Mouse (Mus musculus) layer of hippocampus, postnatal 10 days (tissue): Measurements from ENCODE around the gene Evl. TPM values are rescaled to one million over a fixed set of nuclear protein-coding genes. Genes with fewer than 3 reads are reported as not detected.
"Not testable (repeated sequence)": the region's sequence is repeated elsewhere in the genome, so short reads cannot be mapped to it uniquely, and the experiment has no call there.

Experiments
- DNase-seq, 2 experiments: peaks; one replicate each; pipeline ENCODE4 v3.0.0; 2021; ENCODE audit warnings: low spot score in 2 of 2
- long read RNA-seq: library from polyadenylated mRNA; stranded (forward); transcript quantifications from one replicate; pipeline ENCODE4 v2.0.0, GENCODE M21; 2023
- total RNA-seq, 2 experiments: library from RNA; stranded (reverse); gene quantifications; 2 replicates each; pipeline ENCODE4 v1.2.3; 2021

Evl gene
- 100 to 1,000 TPM; 312 to 327 TPM for total RNA-seq
- long read RNA-seq, transcript Evl-201 (14 exons, 2,180 nt), result minor isoform, 22 of 236 reads
- long read RNA-seq, transcript Evl-202 (13 exons, 2,121 nt), result major isoform, 145 of 236 reads
- long read RNA-seq, partial matches to known transcripts, result 42 of 236 reads
- long read RNA-seq, other reads (novel, unspliced or antisense), result 24 of 236 reads

DNA sequence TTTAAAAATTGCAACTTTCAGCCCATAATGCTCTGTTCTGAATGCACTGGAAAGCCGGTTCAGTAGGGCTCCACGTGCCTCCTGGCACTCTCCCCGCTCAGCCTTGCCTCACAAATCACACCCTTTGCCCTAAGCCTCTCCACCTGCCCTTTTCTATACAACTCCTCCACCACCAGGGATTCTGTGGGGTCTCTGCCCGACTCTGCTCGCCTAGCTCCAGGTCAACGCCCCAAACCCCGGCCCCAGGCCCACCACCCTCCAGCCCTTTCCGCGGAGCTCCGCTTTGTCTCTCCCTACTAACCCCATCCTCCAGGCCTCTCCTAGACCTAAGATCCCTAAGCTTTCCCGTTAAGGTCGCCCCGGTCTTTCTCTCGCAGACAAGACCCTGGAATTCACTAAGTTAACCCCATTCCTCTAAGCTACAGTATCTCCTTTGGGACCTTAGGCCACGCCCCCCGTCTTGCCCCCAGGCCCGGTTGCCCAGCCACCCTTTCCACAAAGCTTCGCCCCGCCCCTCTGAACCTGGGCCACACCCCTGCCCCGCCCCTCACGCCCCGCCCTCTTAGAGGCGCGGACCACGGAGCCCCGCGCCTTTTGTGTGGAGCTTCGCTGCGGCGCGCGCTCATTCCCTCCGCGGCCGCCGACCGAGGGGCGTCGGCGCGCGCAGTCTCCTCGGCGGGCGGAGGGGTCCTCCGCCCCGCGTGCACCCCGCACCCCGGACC is at the start of gene Evl:
Evl (plus strand) TSS at position 601 of the 722 bp plus-strand sequence.
- peak; percentile 80 to 90 for DNase-seq

DNA sequence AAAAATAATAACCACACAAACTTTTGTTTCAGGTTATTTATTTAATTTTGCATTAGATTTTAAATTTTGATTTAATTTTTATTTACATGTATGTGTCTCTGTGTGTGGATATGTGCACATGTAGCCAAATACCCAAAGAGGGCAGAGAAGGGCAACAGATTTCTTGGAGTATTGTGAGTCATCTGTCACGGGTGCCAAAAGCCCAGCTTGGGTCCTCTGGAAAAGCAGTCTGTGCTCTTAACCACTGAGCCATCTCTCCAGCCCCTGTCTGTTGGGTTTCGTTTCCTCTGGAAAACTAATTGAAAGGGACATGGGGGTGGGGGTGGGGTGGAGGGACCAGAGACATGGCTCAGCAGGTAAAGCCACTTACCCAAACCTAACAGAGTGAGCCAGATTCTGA is 48.7 kb upstream of the Evl start:
- DNase-seq, result no peak

DNA sequence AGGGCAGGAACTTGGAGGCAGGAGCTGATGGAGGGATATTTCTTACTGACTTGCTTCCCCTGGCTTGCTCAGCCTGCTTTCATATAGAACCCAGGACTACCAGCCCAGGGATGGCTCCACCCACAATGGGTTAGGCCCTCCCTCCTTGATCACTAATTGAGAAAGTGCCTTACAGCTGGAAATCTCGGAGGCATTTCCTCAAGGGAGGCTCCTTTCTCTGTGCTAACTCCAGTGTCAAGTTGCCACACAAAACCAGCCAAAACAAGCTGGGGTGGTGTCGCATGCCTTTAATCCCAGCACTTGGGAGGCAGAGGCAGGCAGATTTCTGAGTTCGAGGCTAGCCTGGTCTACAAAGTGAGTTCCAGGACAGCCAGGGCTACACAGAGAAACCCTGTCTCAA is 47.5 kb upstream of the Evl start:
- DNase-seq, result not testable (repeated sequence)

DNA sequence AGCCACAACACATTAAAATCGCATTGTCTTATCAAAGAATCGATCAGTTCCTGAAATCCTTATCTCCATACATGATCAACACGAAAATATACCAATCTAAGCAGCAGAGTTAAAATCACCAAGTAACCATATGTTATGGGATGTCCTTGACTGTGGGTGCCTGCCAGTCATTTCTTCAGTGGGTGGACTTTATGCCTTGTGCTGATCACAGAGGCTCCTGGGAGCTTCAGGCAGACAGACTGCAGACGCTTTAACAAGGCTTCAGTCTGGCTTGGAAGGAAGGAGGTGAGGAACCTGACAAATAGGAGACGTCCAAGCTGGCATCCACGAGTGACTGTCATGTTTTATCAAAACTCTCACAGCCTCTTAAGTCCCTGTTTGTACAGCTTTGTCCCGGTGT is 43.9 kb upstream of the Evl start:
- no peak for DNase-seq

DNA sequence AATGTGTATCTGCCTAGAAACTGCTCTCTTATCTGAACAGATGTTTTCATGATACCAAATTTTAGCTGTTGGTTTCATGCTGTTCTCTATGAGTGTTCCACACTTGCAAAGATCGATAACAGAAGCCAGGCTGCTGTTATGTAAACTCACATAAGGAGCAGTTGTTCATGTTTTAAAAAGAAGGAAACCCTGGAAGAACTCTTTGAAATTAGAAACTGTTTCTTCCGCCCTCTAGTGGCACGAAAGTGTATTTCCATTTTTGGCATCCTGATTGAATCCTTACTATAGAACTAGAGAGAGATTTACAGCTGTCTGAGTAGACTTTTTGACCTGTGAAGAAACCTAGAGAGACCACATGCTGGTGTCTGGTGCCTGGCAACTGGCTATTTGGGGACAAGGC is 43.5 kb upstream of the Evl start:
- DNase-seq, result peak; percentile 30 to 49

DNA sequence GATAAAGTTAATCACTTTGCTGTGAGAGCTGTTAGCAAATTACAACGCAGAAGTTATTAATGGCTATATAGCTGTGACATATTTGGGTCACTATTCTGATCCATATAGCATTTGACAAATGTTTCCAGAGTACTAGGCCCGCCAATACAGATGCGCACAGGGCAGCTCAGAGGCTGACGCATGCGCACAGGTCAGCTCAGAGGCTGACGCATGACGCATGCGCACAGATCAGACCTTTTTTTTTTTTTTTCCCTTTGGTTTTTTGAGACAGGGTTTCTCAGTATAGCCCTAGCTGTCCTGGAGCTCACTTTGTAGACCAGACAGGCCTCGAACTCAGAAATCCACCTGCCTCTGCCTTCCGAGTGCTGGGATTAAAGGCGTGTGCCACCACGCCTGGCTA is 39.1 kb upstream of the Evl start:
- DNase-seq, result no peak

DNA sequence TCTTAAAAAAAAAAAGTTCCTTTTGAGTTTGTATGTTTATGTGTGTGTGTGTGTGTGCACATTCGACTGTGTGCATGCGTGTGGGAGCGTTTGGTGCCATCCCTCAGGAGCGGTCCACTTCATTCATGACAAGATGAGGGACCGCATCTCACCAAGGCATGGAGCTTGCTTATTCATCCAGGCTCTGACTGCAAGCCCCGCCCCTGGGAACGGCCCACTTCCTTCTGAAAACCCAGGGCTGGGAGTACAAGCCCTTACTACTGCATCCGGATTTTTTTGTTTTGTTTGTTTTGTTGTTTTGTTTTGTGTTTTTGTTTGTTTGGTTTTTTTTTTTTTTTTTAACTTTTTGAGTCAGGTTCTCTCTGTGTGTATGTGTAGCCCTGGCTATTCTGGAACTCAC is 35.1 kb upstream of the Evl start:
- DNase-seq, result no peak

DNA sequence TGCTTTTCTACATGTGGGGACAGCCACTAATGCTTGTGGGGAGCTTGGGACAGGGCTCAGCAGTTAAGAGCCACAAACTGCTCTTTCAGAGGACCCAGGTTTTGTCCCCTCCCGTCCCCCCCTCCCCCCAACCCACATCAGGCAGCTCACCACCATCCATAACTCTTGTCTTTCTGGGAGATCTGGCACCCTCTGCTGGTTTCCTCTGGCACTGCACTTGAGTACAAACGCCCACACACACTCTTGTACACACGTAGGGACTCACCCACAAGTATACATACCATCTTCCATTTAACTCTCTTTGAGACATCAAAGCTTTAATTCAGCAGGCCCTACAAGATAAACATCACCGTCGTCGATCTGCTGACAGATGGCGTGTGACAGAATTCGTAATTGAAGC is 25.3 kb upstream of the Evl start:
- peak; percentile 69 to 74 for DNase-seq

DNA sequence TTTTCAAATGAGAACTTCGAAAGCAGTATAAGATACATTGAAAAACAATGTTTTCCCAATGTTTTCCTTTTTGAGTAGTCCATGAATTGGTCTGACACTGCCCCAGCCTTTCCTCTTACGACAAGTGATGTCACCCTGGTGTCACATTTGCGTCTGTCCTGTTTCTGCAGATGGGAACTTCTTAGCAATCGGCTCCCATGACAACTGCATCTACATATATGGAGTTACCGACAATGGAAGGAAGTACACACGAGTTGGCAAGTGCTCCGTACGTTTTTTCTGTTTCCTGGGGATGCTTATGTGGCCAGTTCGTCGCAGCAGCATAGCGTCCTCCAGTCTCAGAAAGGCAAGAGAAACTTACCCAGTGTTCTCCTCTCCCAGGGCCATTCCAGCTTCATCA is 20.0 kb upstream of the Evl start:
- DNase-seq, result no peak

DNA sequence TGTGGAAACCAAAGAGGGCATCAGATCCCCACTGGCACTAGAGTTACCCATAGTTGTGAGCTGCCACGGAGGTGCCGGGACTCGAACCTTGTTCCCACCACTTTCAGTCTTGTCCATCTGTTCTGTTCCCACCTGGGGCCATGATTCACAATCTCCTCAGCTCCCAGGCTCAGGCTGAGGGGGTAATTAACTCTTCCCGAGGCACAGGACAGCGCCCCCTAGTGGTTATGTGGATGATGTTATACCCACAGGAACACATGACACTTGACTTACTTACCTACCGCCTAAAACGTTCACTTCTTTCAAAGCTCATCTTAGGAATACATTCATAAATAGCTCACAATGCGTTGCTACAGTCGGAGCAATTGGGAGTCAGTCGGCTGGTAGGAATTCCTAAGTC is 18.1 kb upstream of the Evl start:
- DNase-seq, result no peak

DNA sequence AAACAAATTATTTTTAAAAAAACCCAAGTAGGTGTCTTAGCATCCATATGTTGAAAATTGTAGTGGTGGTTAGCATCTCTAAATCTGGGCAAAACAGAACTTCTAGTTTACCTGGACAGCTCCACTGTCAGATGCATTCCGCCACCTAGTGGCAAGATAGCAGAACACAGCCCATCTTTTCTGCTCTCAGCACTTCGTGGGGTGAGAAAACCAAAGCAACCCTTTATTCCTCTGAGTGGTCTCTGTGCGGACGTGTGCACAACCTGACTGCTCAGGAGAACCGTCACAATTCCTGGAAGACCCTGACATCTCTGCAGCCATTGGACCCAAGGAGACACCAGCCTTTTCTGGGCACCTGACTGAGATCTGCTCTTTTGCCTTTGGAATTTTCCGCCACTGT is 13.4 kb upstream of the Evl start:
- DNase-seq, result peak; percentile 55 to 59

DNA sequence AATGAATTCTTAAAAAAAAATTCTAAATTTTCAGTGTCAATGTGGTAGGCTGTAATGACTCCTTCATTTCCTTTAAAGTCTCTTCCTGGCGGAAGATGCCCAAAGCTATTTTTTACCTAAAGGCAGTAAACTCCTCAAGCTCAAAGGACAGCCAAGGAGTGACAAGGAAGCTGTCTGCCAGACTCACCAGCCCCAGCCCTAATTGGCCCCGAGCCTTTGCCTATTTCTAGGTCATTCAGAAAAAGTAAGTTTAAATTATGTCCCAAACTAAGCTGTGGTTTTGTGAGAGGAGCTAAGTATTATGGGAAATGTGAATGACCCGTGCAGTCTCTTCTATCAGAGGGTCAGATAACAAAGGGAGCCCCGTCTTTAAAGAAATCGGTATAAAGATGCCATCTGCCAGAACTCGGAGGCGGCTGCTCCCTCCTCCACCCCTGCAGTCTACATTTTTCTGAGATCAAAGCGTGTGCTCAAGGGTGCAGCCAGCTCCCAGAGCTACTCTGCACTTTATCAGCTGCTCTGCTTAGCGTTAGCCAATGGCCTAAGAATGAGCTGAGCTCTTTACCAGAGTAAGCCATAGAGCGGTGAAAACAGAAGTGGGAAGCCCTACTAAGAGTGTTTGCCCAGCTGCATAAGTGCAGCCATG is 7.9 kb upstream of the Evl start:
- no peak for DNase-seq

DNA sequence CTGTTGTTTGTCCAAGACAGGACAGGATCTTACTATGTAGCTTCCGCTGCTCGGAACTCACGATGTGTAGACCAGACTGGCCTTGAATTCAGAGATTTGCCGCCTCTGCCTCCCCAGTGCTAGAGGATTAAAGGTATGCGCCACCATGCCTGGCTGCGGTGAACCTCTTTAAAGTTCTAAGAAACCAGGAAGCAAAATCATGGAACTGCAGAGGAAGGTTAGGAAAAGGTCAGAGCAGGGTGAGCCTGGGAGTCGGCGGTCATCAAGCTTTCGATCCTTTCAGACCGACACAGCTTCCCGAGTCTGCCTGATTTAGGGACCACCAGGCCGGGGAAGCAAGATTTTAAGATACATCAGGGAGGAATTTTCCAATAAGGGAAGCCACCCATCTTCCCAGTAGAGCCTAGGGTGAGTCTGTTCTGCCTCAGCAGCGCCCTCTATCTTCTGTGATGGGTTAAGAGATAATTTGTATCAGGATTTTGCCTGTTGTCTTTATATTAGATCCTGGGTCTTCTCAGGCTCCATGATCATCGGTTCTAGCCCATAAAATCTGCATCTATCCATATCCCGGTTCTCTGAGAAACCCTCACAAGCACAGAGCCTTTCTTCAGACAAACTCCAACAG is 7.2 kb upstream of the Evl start:
- no peak for DNase-seq

DNA sequence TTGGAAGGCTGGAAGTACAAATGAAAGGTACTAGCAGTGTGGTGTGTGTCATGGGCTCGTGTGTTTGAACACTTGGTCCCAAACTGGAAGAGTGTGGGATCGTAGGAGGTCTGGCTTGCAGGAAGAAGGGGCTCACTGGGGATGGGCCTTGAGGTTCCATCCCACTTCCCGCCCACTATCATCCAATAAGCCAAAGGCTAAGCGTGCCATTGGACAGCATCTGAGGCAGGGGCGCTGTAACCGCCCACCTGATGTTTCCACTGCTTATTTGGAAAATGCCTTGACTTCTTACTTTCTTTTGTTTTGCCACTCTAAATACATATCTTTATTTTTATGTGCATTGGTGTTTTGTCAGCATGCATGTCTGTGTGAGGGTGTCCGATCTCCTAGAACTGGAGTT is 2.8 kb upstream of the Evl start:
- no peak for DNase-seq

DNA sequence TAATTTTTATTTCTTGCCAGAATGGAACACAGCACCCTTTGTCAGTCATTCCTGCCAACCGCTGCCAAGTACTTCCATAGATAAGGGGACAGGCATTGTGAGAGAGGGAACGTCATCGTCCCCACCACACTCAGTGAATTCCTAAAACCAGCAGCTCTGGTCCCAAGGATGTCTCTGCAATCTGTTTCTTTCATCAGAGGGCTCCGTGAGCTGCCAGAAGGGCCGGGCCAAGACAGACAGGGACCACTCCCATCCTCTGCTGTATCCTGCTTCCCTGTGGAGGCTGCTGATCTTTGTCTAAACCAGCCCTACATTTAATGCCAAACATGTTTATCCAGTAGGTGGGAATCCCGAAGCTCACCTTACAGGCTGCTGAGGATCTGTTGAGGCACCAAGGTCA is 1.4 kb upstream of the Evl start:
- no peak for DNase-seq

DNA sequence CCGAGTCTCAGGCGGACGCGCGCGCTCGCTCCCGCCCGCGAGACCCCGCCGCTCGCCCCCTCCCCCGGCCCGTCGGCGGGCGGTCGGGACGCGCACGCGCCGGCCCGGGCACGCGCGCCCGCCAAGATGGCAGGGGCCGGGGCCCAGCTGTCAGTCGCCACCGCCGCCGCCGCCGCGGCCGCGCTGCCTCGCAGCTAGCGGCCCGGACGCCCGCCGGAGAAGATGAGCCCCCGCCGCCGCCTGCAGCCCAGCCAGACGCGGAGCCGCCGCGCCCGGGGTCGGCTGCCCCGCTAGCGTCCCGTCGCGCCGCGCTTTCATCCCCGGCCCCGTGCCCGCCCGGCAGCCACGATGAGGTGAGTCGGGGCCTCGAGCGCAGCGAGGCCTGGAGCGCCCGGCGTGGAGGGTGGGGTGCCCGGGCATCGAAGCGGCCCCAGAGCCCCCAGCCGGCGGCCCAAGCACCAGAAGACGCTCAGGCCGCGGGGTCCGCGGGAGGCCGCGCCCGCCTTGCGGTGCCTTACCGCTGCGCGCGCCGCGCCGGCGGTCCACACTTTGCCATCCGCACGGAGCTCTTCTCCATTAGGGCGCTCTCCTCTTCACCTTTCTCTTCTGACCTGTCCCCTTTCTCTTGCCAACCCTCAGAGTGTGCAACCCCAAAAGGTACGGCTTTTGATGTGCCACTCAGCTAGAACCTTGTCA is 489 bp downstream of the Evl start:
- DNase-seq, result peak; percentile 60 to 77

DNA sequence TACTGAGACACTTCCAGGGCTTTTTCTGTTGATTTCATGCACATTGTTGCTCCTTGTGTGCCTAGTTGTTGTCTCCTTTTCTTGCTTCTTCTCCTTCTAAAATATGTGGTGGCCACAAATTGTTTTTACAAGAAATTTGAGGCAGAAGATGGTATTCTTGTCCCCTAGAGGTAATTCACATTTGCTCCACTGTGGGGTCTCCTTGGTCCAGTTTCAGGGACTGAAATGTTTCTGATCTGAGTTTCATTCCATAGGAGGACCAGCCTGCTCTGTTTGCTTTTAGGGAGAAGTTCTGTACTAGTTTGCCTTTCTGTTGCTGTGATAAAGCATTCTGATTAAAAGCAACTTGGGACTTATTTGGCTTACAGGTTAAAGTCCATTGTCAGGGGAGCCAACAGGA is 3.7 kb downstream of the Evl start:
- no peak for DNase-seq

DNA sequence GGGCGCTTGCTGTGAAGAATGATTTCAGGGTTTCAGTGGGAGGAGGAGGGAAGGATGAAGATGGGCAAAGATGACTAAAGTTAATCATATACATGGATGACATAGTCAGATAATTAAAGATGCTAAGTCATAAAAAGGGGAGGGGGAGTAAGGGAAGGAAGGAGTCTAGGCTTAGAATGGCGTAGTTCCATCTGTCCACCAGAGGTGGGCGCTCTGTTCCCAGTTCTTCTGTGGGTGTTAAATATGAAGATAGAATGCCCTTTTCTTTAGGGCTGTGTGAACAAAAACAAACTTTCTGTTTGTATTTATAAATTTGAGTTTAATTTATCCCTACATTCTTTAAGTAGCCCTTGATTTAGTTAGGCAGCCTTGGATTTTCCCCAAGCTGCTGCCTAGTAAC is 8.7 kb downstream of the Evl start:
- DNase-seq, result no peak

DNA sequence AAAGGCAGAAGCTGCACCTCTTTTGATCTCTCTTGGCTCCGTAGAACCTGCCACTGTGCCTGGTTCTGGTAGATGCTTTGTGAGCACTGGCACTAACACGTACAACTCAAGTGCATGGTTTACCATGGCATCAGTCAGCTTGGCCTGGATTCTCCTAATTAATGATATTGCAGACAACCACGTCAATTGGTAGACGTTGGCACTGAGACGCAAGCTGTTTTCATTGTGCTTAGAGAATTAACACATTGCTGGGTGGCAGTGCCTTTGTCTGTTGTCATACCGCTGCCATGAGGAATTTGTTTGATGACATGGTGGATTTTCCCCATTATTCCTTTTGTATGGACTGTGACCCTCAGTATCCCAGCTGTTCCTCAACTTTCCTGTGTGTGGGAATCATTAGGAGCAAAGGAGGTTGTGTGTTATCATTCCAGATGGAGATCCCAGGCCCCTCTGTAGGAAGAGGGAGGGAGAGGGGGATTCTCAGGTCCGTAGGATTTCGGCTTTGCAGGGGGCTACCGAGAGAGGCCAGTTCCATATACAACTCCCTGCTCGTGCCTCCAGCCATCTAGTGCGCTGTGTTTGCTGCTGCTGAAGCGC is 10.5 kb downstream of the Evl start:
- DNase-seq, result no peak

DNA sequence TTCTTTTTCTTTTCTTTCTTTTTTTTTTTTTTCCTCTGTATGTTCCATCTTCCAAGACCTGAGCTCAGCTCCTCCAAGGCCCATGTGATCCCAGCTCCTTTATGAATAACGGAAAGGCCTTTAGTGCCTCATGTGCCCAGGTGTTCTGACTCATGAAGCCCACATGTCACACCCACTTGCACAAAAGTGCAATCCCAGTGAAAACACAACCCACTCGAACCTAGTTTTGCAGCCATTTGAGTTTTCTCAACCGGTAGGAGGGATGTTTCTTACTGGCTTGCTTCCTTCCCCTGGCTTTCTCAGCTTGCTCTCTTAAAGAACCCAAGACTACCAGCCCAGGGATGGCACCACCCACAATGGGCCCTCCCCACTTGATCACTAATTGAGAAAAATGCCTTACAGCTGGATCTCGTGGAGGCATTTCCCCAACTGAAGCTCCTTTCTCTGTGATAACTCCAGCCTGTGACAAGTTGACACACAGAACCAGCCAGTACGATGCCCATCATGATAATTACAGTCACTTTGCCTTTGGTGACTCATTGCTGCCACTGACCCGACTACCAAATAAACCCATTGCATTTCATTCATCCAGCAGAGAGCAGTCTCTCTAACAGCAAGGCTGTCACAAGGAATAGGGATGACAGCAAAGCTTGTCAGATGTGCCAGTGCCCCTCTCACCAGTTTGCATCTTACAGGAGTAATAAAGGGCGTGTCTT is 24.8 kb downstream of the Evl start:
- no peak for DNase-seq

DNA sequence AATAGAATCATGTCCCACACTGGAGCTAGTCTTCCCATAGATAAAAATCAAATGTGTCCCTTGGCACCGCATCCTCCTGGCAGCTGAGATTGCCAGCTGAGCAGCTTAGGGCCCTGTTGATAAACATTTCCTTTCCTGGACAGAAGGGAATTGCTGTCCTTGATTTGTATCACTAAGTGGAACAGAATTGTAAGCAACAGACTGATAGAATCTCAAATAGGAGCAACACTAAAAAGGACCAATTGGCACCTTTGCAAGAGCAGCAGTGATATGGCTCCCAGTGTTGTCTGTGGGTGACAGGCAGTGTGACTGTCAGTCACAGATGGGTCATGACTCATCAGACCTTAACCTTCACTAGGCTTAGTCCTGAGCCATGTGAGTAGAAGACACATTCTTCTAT is 29.3 kb downstream of the Evl start:
- DNase-seq, result peak in 1 of 2 experiments; percentile 17
